Mouse (Mus musculus) brain, embryonic 14.5 days (tissue): ENCODE measurements around the gene Fbxo47.

Experiments used
- CTCF ChIP-seq: fragments of 200-500 bp; IDR thresholded peaks from 2 replicates; pipeline ENCODE4 v1.5.1; 2012; ENCODE audit warnings: inconsistent platforms, mild to moderate bottlenecking, moderate library complexity, borderline replicate concordance; ENCODE audit not compliant: insufficient read depth, insufficient read length; ENCODE audit errors: extremely low read depth
- POLR2A ChIP-seq: fragments of 200-500 bp; IDR thresholded peaks from 2 replicates; pipeline ENCODE4 v1.6.1; 2012; ENCODE audit warnings: mild to moderate bottlenecking, inconsistent platforms, borderline replicate concordance; ENCODE audit not compliant: poor library complexity, insufficient read depth, insufficient read length, severe bottlenecking; ENCODE audit errors: extremely low read depth

GRCm38 (mm10) chr11:97818571-97818970 lies 65.4 kb downstream of the Fbxo47 start:
- TF ChIP-seq CTCF (no peak), POLR2A (no peak)
